8 mouse cellular contexts compared by ENCODE assay signal in genomic region chr10:42275871-42276501, GRCm38 (mm10). TPM values are rescaled to one million over a fixed set of nuclear protein-coding genes. Genes with fewer than 3 reads are reported as not detected.
A peak's percentile ranks its signal among the peaks of the same experiment; 100 is the strongest.
DNase-seq lines count a peak whose midpoint lies in the region; ATAC-seq and TF ChIP-seq lines count a peak whose summit lies in the region.

No protein-coding gene starts in this region.

- 0 out of 2 replicates have a peak, but pooled peaks cover 5% of the 10 kb centered on the region for H3K36me3 ChIP-seq in heart, embryonic 12.5 days
- no peaks in the 10 kb centered on the region; the same call in 1 of the 2 replicates for H3K36me3 ChIP-seq in heart, postnatal 0 days (replicated peaks; ENCODE audit: control insufficient read depth, insufficient read depth, low read length)
- peaks cover 24% of the 10 kb centered on the region for H3K36me3 ChIP-seq in liver, embryonic 16.5 days (ENCODE audit: control insufficient read depth, insufficient read depth)

- no peak for TF ChIP-seq EP300 in heart, postnatal 0 days (IDR thresholded peaks at IDR 0.05; ENCODE audit: low read depth)

- no peak for TF ChIP-seq CTCF in bone marrow macrophage, adult 2 months (IDR thresholded peaks at IDR 0.05; ENCODE audit: low read depth, low read length)
- TF ChIP-seq CTCF in heart, postnatal 0 days (IDR thresholded peaks at IDR 0.05; ENCODE audit: low read depth): no peak

- peak overlapping the region; percentile 93 for H3K4me3 ChIP-seq in heart, embryonic 12.5 days
- peak overlapping the region; percentile 77 for H3K4me3 ChIP-seq in bone marrow macrophage, adult 2 months (ENCODE audit: insufficient read depth, low read length)
- peak overlapping the region; percentile 65 for H3K4me3 ChIP-seq in heart, postnatal 0 days (ENCODE audit: low read depth, low read length)
- peak overlapping the region; percentile 100 for H3K4me3 ChIP-seq in liver, embryonic 16.5 days (ENCODE audit: low read depth, low read length)

- no peak for ATAC-seq in heart, embryonic 12.5 days (ENCODE audit: insufficient number of reproducible peaks, low FRiP score)
- ATAC-seq in heart, postnatal 0 days (ENCODE audit: insufficient read depth, low read depth): no peak
- ATAC-seq in liver, embryonic 16.5 days (ENCODE audit: low read depth): no peak
- ATAC-seq in cerebellum, adult (ENCODE audit: insufficient number of reproducible peaks, low FRiP score, low TSS enrichment): no peak

- H3K4me1 ChIP-seq in heart, embryonic 12.5 days (replicated peaks): peaks cover 40% of the 10 kb centered on the region
- H3K4me1 ChIP-seq in bone marrow macrophage, adult 2 months (ENCODE audit: control insufficient read depth, insufficient read depth, low read length): peaks cover 22% of the 10 kb centered on the region
- peaks cover 22% of the 10 kb centered on the region for H3K4me1 ChIP-seq in heart, postnatal 0 days (ENCODE audit: control insufficient read depth, insufficient read depth)
- H3K4me1 ChIP-seq in liver, embryonic 16.5 days (ENCODE audit: control insufficient read depth, low read depth, low read length): peaks cover 35% of the 10 kb centered on the region

- H3K27ac ChIP-seq in heart, embryonic 12.5 days (ENCODE audit: poor library complexity, severe bottlenecking): peak overlapping the region; percentile 98
- H3K27ac ChIP-seq in bone marrow macrophage, adult 2 months (ENCODE audit: insufficient read depth, low read depth, low read length): peak overlapping the region; percentile 92
- peak overlapping the region; percentile 98 for H3K27ac ChIP-seq in heart, postnatal 0 days (ENCODE audit: low read depth)
- H3K27ac ChIP-seq in liver, embryonic 16.5 days (ENCODE audit: low read length): peak overlapping the region; percentile 96

- peak overlapping the region; percentile 93 for H3K4me2 ChIP-seq in heart, embryonic 12.5 days
- peak overlapping the region; percentile 96 for H3K4me2 ChIP-seq in heart, postnatal 0 days (ENCODE audit: low read depth, low read length)
- H3K4me2 ChIP-seq in liver, embryonic 16.5 days (ENCODE audit: low read depth, low read length): peak overlapping the region; percentile 100

- TF ChIP-seq POLR2A in bone marrow macrophage, adult 2 months (IDR thresholded peaks at IDR 0.05; ENCODE audit: borderline replicate concordance, low read depth, low read length): no peak

- no peak for DNase-seq in heart, postnatal 4 days
- peak; percentile 81 for DNase-seq in 416B (ENCODE audit: low read depth)
- DNase-seq in heart, postnatal 0 days (ENCODE audit: low spot score): peak; percentile 76
- DNase-seq in retina, postnatal 7 days (ENCODE audit: low read depth, low spot score): peak; percentile 55

- peak overlapping the region; percentile 93 for H3K9ac ChIP-seq in heart, embryonic 12.5 days
- peak overlapping the region; percentile 73 for H3K9ac ChIP-seq in heart, postnatal 0 days (replicated peaks; ENCODE audit: low read depth, low read length)
- H3K9ac ChIP-seq in liver, embryonic 16.5 days (ENCODE audit: low read depth, low read length): peak overlapping the region; percentile 93

- H3K27me3 ChIP-seq in heart, embryonic 12.5 days (replicated peaks): 0 out of 2 replicates have a peak, but pooled peaks cover 5% of the 10 kb centered on the region
- no peaks in the 10 kb centered on the region for H3K27me3 ChIP-seq in heart, postnatal 0 days (ENCODE audit: control insufficient read depth, insufficient read depth, low read length)
- no peaks in the 10 kb centered on the region for H3K27me3 ChIP-seq in liver, embryonic 16.5 days (ENCODE audit: control insufficient read depth, insufficient read depth, low read depth, low read length)

- no peaks in the 10 kb centered on the region for H3K9me3 ChIP-seq in heart, embryonic 12.5 days (replicated peaks)
- no peaks in the 10 kb centered on the region for H3K9me3 ChIP-seq in heart, postnatal 0 days (replicated peaks; ENCODE audit: control insufficient read depth, low read length)
- H3K9me3 ChIP-seq in liver, embryonic 16.5 days (replicated peaks; ENCODE audit: control insufficient read depth, low read length): no peaks in the 10 kb centered on the region

- 1% methylated on average over 40 of the region's 40 CpGs for WGBS in heart, embryonic 12.5 days
- WGBS in heart, postnatal 0 days: under 1% methylated on average over 34 of the region's 40 CpGs
- under 1% methylated on average over 40 of the region's 40 CpGs for WGBS in liver, embryonic 16.5 days (ENCODE audit: insufficient replicate concordance)

RNA-seq across cellular contexts. Expression of gene Foxo3, which starts 0.6 kb away (rescaled TPM):
- polyA plus RNA-seq in heart, embryonic 12.5 days (2016; fragmentation: Nextera tagmentation; extraction: Ambion mirVana): 4.5 and 5.8 TPM in 2 replicates
- total RNA-seq in heart, postnatal 4 days (2021): 10 to 100 TPM; 29.4 to 33.1 TPM
- polyA plus RNA-seq in bone marrow macrophage, adult 2 months (2012; ENCODE audit: insufficient read depth, insufficient read length, missing spikeins): 34.6 and 39.7 TPM in 2 replicates
- 51.9 and 70.8 TPM in 2 replicates for total RNA-seq in heart, postnatal 0 days (2014; rRNA removed; ENCODE audit: low replicate concordance)
- 5.4 and 6.5 TPM in 2 replicates for polyA plus RNA-seq in heart, postnatal 0 days (2015; fragmentation: Nextera tagmentation; extraction: Ambion mirVana)
- polyA plus RNA-seq in liver, embryonic 16.5 days (2015; fragmentation: Nextera tagmentation; extraction: Ambion mirVana): 12.7 and 13.7 TPM in 2 replicates
